In genomic region chr6:97205439-97205885, GRCm38 (mm10) we compare ENCODE assay signal across 8 mouse cellular contexts. TPM values are rescaled to one million over a fixed set of nuclear protein-coding genes. Genes with fewer than 3 reads are reported as not detected.
DNase-seq lines count a peak whose midpoint lies in the region; ATAC-seq and TF ChIP-seq lines count a peak whose summit lies in the region.

Uba3 (minus strand) TSS chr6:97205647.

- dilution Hi-C loops in CH12.LX (cut with MboI; ENCODE audit: extremely low pct_ligation_motif_present, extremely low pct_unique_long_range_greater_than_20kb, low sequenced_read_pairs), result no loop called here

- peak within 1 kb of the TSS; percentile 100 for H3K9ac ChIP-seq in CH12.LX (ENCODE audit: insufficient read depth, low read depth)
- H3K9ac ChIP-seq in forebrain, embryonic 11.5 days (ENCODE audit: low read length), result peak within 1 kb of the TSS; percentile 98
- peak within 1 kb of the TSS; percentile 97 for H3K9ac ChIP-seq in heart, embryonic 16.5 days (ENCODE audit: low read length)
- peak within 1 kb of the TSS; percentile 96 for H3K9ac ChIP-seq in liver, embryonic 15.5 days
- peak within 1 kb of the TSS; percentile 92 for H3K9ac ChIP-seq in neural tube, embryonic 12.5 days

- peak within 1 kb of the TSS; percentile 11 for H3K4me2 ChIP-seq in CH12.LX (ENCODE audit: insufficient read depth, low read depth, poor library complexity, severe bottlenecking)
- peak within 1 kb of the TSS; percentile 71 for H3K4me2 ChIP-seq in forebrain, embryonic 11.5 days (ENCODE audit: low read depth, low read length, severe bottlenecking)
- peak within 1 kb of the TSS; percentile 80 for H3K4me2 ChIP-seq in heart, embryonic 16.5 days (ENCODE audit: low read depth, low read length)
- H3K4me2 ChIP-seq in liver, embryonic 15.5 days, result peak within 1 kb of the TSS; percentile 79
- peak within 1 kb of the TSS; percentile 72 for H3K4me2 ChIP-seq in neural tube, embryonic 12.5 days (replicated peaks)

- TF ChIP-seq POLR2A in CH12.LX (IDR thresholded peaks at IDR 0.05; ENCODE audit: low read depth, low read length), result peak; percentile 93

- DNase-seq in CH12.LX (ENCODE audit: extremely low read depth), result peak; percentile 99
- DNase-seq in c-Kit-positive CD71-positive TER-119-negative erythroid progenitor cells, embryonic 14.5 days (ENCODE audit: low read depth), result peak; percentile 99
- DNase-seq in forebrain, embryonic 11.5 days (ENCODE audit: low spot score), result peak; percentile 100
- peak; percentile 100 for DNase-seq in kidney, postnatal 36 days
- peak; percentile 98 for DNase-seq in telencephalon, adult 2 months (ENCODE audit: low read depth, low spot score)

- peak within 1 kb of the TSS; percentile 54 for H3K27ac ChIP-seq in CH12.LX (ENCODE audit: insufficient read depth, low read depth)
- H3K27ac ChIP-seq in forebrain, embryonic 11.5 days (ENCODE audit: low read depth, low read length), result peak within 1 kb of the TSS; percentile 81
- peak within 1 kb of the TSS; percentile 85 for H3K27ac ChIP-seq in heart, embryonic 16.5 days (ENCODE audit: low read length)
- H3K27ac ChIP-seq in liver, embryonic 15.5 days (replicated peaks), result peak within 1 kb of the TSS; percentile 87
- peak within 1 kb of the TSS; percentile 29; the same call in 1 of the 2 replicates for H3K27ac ChIP-seq in neural tube, embryonic 12.5 days

- no peak for TF ChIP-seq RAD21 in CH12.LX (IDR thresholded peaks at IDR 0.05; ENCODE audit: low read depth, low read length)

- no peaks in the 10 kb centered on the region for H3K27me3 ChIP-seq in CH12.LX (replicated peaks)
- no peaks in the 10 kb centered on the region for H3K27me3 ChIP-seq in forebrain, embryonic 11.5 days (ENCODE audit: control insufficient read depth, insufficient read depth, low read length)
- H3K27me3 ChIP-seq in heart, embryonic 16.5 days (ENCODE audit: control insufficient read depth, insufficient read depth, low read length), result no peaks in the 10 kb centered on the region
- H3K27me3 ChIP-seq in liver, embryonic 15.5 days, result no peaks in the 10 kb centered on the region
- H3K27me3 ChIP-seq in neural tube, embryonic 12.5 days (replicated peaks), result no peaks in the 10 kb centered on the region

- under 1% methylated on average over 38 of the region's 38 CpGs for WGBS in forebrain, embryonic 11.5 days
- under 1% methylated on average over 38 of the region's 38 CpGs for WGBS in heart, embryonic 16.5 days
- under 1% methylated on average over 38 of the region's 38 CpGs for WGBS in liver, embryonic 15.5 days (ENCODE audit: insufficient replicate concordance)
- under 1% methylated on average over 38 of the region's 38 CpGs for WGBS in neural tube, embryonic 12.5 days

- H3K4me3 ChIP-seq in CH12.LX (replicated peaks in 1 of 3; ENCODE audit: low read depth in 2 of 3, low read length in 2 of 3, poor library complexity in 1 of 3), result peak within 1 kb of the TSS; percentile 72 to 84 (median 82)
- H3K4me3 ChIP-seq in forebrain, embryonic 11.5 days (ENCODE audit: low read depth, low read length), result peak within 1 kb of the TSS; percentile 91
- peak within 1 kb of the TSS; percentile 75 for H3K4me3 ChIP-seq in heart, embryonic 16.5 days (ENCODE audit: low read length)
- peak within 1 kb of the TSS; percentile 94 for H3K4me3 ChIP-seq in liver, embryonic 15.5 days (replicated peaks)
- peak within 1 kb of the TSS; percentile 92 for H3K4me3 ChIP-seq in neural tube, embryonic 12.5 days

- TF ChIP-seq EP300 in CH12.LX (IDR thresholded peaks at IDR 0.05; ENCODE audit: low read length), result no peak

- H3K36me3 ChIP-seq in CH12.LX (replicated peaks in 1 of 2; ENCODE audit: control insufficient read depth in 1 of 2, insufficient read depth in 1 of 2, low read length in 1 of 2), result peaks cover 6 to 9% of the 10 kb centered on the region in 2 experiments
- H3K36me3 ChIP-seq in forebrain, embryonic 11.5 days (ENCODE audit: control insufficient read depth, insufficient read depth, low read length), result no peaks in the 10 kb centered on the region
- no peaks in the 10 kb centered on the region for H3K36me3 ChIP-seq in heart, embryonic 16.5 days (ENCODE audit: control insufficient read depth, insufficient read depth)
- H3K36me3 ChIP-seq in liver, embryonic 15.5 days (replicated peaks), result 0 out of 2 replicates have a peak, but pooled peaks cover 10% of the 10 kb centered on the region
- no peaks in the 10 kb centered on the region for H3K36me3 ChIP-seq in neural tube, embryonic 12.5 days

- peaks cover 4 to 64% of the 10 kb centered on the region in 2 experiments for H3K4me1 ChIP-seq in CH12.LX (ENCODE audit: control insufficient read depth in 1 of 2, insufficient read depth in 2 of 2)
- H3K4me1 ChIP-seq in forebrain, embryonic 11.5 days (replicated peaks; ENCODE audit: control insufficient read depth, insufficient read depth, low read length), result peaks cover 3% of the 10 kb centered on the region; the same call in 1 of the 2 replicates
- peaks cover 16% of the 10 kb centered on the region for H3K4me1 ChIP-seq in heart, embryonic 16.5 days (ENCODE audit: control insufficient read depth, insufficient read depth, low read length)
- H3K4me1 ChIP-seq in liver, embryonic 15.5 days (replicated peaks), result peaks cover 63% of the 10 kb centered on the region
- H3K4me1 ChIP-seq in neural tube, embryonic 12.5 days, result peaks cover 15% of the 10 kb centered on the region

- no peaks in the 10 kb centered on the region for H3K9me3 ChIP-seq in CH12.LX (replicated peaks; ENCODE audit: low read length)
- no peaks in the 10 kb centered on the region for H3K9me3 ChIP-seq in forebrain, embryonic 11.5 days (ENCODE audit: control insufficient read depth, low read length)
- no peaks in the 10 kb centered on the region for H3K9me3 ChIP-seq in heart, embryonic 16.5 days (replicated peaks; ENCODE audit: control insufficient read depth, low read length)
- H3K9me3 ChIP-seq in liver, embryonic 15.5 days (replicated peaks), result no peaks in the 10 kb centered on the region
- H3K9me3 ChIP-seq in neural tube, embryonic 12.5 days, result no peaks in the 10 kb centered on the region

- TF ChIP-seq CTCF in CH12.LX (conservative IDR thresholded peaks at IDR 0.05 in 1 of 2, IDR thresholded peaks at IDR 0.05 in 1 of 2; ENCODE audit: low read depth in 2 of 2, low read length in 2 of 2), result no peak

- in situ Hi-C loops in CH12.LX (cut with MboI; ENCODE audit: low pct_ligation_motif_present, low pct_unique_long_range_greater_than_20kb, low sequenced_read_pairs), result loop anchor here (25.0 kb wide), 1 partner anchor 632 kb away; no protein-coding TSS in a partner anchor

- ATAC-seq in forebrain, embryonic 11.5 days (replicated peaks; ENCODE audit: low FRiP score), result peak; percentile 96
- peak; percentile 98 for ATAC-seq in heart, embryonic 16.5 days (replicated peaks; ENCODE audit: extremely low read depth, insufficient read depth, low FRiP score)
- peak; percentile 98 for ATAC-seq in liver, embryonic 15.5 days (ENCODE audit: insufficient read depth)
- peak; percentile 96 for ATAC-seq in neural tube, embryonic 12.5 days (ENCODE audit: low FRiP score, low read depth)

- peaks cover 37% of the 10 kb centered on the region for H3K79me2 ChIP-seq in CH12.LX (replicated peaks; ENCODE audit: control insufficient read depth, extremely low read depth, insufficient read depth, poor library complexity, severe bottlenecking)

TF ChIP-seq in CH12.LX, 34 proteins besides CTCF, POLR2A, EP300 and RAD21 (continues in another document):
- TF ChIP-seq USF2 (conservative IDR thresholded peaks at IDR 0.05; ENCODE audit: low read depth, low read length) (no peak), UBTF (IDR thresholded peaks at IDR 0.05; ENCODE audit: low read depth, low read length) (no peak), BHLHE40 (IDR thresholded peaks at IDR 0.05; ENCODE audit: low read depth, low read length) (no peak), PAX5 (IDR thresholded peaks at IDR 0.05; ENCODE audit: low read length) (no peak), JUND (conservative IDR thresholded peaks at IDR 0.05; ENCODE audit: low read depth, low read length) (no peak), MAX (IDR thresholded peaks at IDR 0.05; ENCODE audit: low read length) (no peak), MYC (IDR thresholded peaks at IDR 0.05; ENCODE audit: low read depth, low read length) (no peak), MXI1 (IDR thresholded peaks at IDR 0.05; ENCODE audit: low read depth, low read length) (peak; percentile 60; the same call in 1 of the 2 replicates), SMC3 (IDR thresholded peaks at IDR 0.05; ENCODE audit: low read depth, low read length) (no peak), JUN (IDR thresholded peaks at IDR 0.05; ENCODE audit: insufficient read depth, low read depth, low read length) (no peak), MAZ (IDR thresholded peaks at IDR 0.05; ENCODE audit: low read depth, low read length) (peak; percentile 84), ELF1 (IDR thresholded peaks at IDR 0.05; ENCODE audit: low read depth, low read length) (peak; percentile 42; the same call in 1 of the 2 replicates), MAFK (IDR thresholded peaks at IDR 0.05; ENCODE audit: insufficient replicate concordance, low read length) (no peak), ETS1 (conservative IDR thresholded peaks at IDR 0.05; ENCODE audit: low read depth, low read length) (no peak), ZMIZ1 (IDR thresholded peaks at IDR 0.05; ENCODE audit: low read depth, low read length) (peak; percentile 91), TCF12 (IDR thresholded peaks at IDR 0.05; ENCODE audit: low read depth, low read length) (peak; percentile 98), NRF1 (IDR thresholded peaks at IDR 0.05; ENCODE audit: low read depth, low read length) (peak; percentile 81), CHD2 (IDR thresholded peaks at IDR 0.05; ENCODE audit: low read length) (0 out of 2 replicates have a peak, but pooled peaks have one; percentile 14), HCFC1 (IDR thresholded peaks at IDR 0.05; ENCODE audit: low read depth, low read length) (peak; percentile 76), ZKSCAN1 (IDR thresholded peaks at IDR 0.05; ENCODE audit: borderline replicate concordance, low read depth, low read length) (no peak), KAT2A (IDR thresholded peaks at IDR 0.05; ENCODE audit: insufficient replicate concordance, low read length) (0 out of 2 replicates have a peak, but pooled peaks have one; percentile 55), USF1 (IDR thresholded peaks at IDR 0.05; ENCODE audit: low read depth, low read length) (no peak), ZC3H11A (IDR thresholded peaks at IDR 0.05; ENCODE audit: low read depth, low read length) (no peak)

RNA-seq across cellular contexts. Expression of gene Uba3, which starts in this region (rescaled TPM):
- total RNA-seq in CH12.LX (2012; rRNA removed), result 47.3 and 52.7 TPM in 2 replicates
- total RNA-seq in CH12.LX (2014; rRNA removed), result 106 and 120 TPM in 2 replicates
- 55.6 and 69.5 TPM in 2 replicates for polyA plus RNA-seq in CH12.LX (2012; ENCODE audit: insufficient read length, low read depth)
- 105 and 107 TPM in 2 replicates for polyA plus RNA-seq in forebrain, embryonic 11.5 days (2014; fragmentation: Nextera tagmentation; extraction: Ambion mirVana)
- 63.3 and 71.1 TPM in 2 replicates for polyA plus RNA-seq in heart, embryonic 16.5 days (2015; fragmentation: Nextera tagmentation; extraction: Ambion mirVana)
- 23.4 and 26.0 TPM in 2 replicates for polyA plus RNA-seq in liver, embryonic 15.5 days (2015; fragmentation: Nextera tagmentation; extraction: Ambion mirVana)
- 93.0 and 96.5 TPM in 2 replicates for polyA plus RNA-seq in neural tube, embryonic 12.5 days (2016; fragmentation: Nextera tagmentation; extraction: Ambion mirVana)

Comparison
In these comparisons a context has a peak if more than half of its experiments do, and no peak if none do; other contexts are left out.
1. Peak in every context shown above with its lines: DNase-seq, ATAC-seq, H3K4me3 ChIP-seq and H3K27ac ChIP-seq.
2. H3K27ac ChIP-seq: peak in every context shown above with its lines; median percentile 87 in liver, embryonic 15.5 days; 85 in heart, embryonic 16.5 days; 81 in forebrain, embryonic 11.5 days; 54 in CH12.LX; 29 in neural tube, embryonic 12.5 days.
3. H3K4me2 ChIP-seq: peak in every context shown above with its lines; median percentile 80 in heart, embryonic 16.5 days; 79 in liver, embryonic 15.5 days; 72 in neural tube, embryonic 12.5 days; 71 in forebrain, embryonic 11.5 days; 11 in CH12.LX.